Mouse (Mus musculus) embryonic fibroblast, embryonic 13.5 days (primary cell): ENCODE measurements around the gene Pced1a. TPM values are rescaled to one million over a fixed set of nuclear protein-coding genes. Genes with fewer than 3 reads are reported as not detected.
A peak's percentile ranks its signal among the peaks of the same experiment; 100 is the strongest.

Experiments
- H3K27ac ChIP-seq: 2 replicates; pipeline ENCODE4 v1.5.1; 2012; ENCODE audit warnings: low read length, control low read depth, inconsistent platforms; ENCODE audit not compliant: insufficient read depth
- H3K4me1 ChIP-seq: 2 replicates; pipeline ENCODE4 v1.6.1; 2011; ENCODE audit warnings: low read length; ENCODE audit not compliant: control insufficient read depth, insufficient read depth
- H3K4me3 ChIP-seq: 2 replicates; pipeline ENCODE4 v1.5.1; 2011; ENCODE audit warnings: mild to moderate bottlenecking, control low read depth, low read length; ENCODE audit not compliant: insufficient read depth
- CTCF ChIP-seq: IDR thresholded peaks from 2 replicates; pipeline ENCODE4 v1.5.1; 2011; ENCODE audit warnings: mild to moderate bottlenecking, control low read depth, low read length, moderate library complexity, borderline replicate concordance; ENCODE audit not compliant: insufficient read depth
- POLR2A ChIP-seq: IDR thresholded peaks from 2 replicates; pipeline ENCODE4 v1.6.1; 2011; ENCODE audit warnings: low read depth, mild to moderate bottlenecking, control low read depth, low read length, moderate library complexity
- polyA plus RNA-seq: library from polyadenylated mRNA; stranded (reverse); fragments of >200 nt; gene quantifications from 2 replicates; pipeline ENCODE4 v1.2.4, GENCODE M21; 2011; ENCODE audit warnings: low read depth; ENCODE audit not compliant: missing spikeins, insufficient read length

Gene Pced1a
- polyA plus RNA-seq, 1 experiment, result 15.8 TPM

- Histone ChIP-seq H3K4me1 (peaks cover 12% of the 10 kb centered on the region), H3K27ac (no peak overlapping the region), H3K4me3 (no peak overlapping the region)
- no peak for TF ChIP-seq CTCF
- no peak for TF ChIP-seq POLR2A
Observed at GRCm38 (mm10) chr2:130453421-130453820, 28.9 kb upstream of the Pced1a start.

GRCm38 (mm10) chr2:130452266-130452665 lies 27.8 kb upstream of the Pced1a start:
- H3K4me3 ChIP-seq, result no peak overlapping the region
- TF ChIP-seq POLR2A, result no peak
- no peak for TF ChIP-seq CTCF
- H3K27ac ChIP-seq, result no peak overlapping the region
- H3K4me1 ChIP-seq, result peaks cover 12% of the 10 kb centered on the region

DNA sequence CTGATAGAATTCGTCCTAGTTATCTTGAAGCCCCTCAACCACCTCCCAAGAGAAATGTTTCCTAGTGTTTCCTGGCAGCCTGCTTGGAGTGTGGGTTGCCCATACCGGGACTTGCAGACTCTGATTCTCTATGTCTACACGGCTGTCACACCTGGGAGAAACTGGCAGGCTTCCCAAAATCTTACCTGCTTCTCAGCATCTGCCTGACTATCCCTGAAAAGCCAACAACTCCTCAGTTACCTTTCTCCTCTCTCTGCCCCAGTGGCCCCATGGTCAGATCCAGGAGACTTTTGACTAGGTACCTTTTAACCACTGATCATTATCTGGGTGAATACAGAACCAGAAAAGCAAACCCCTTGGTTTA lies 27.2 kb upstream of the Pced1a start:
- H3K4me3 ChIP-seq, result peak overlapping the region; percentile 73
- TF ChIP-seq POLR2A, result no peak
- TF ChIP-seq CTCF, result no peak
- peaks cover 12% of the 10 kb centered on the region for H3K4me1 ChIP-seq
- H3K27ac ChIP-seq, result no peak overlapping the region

- H3K4me3 ChIP-seq, result peak overlapping the region; percentile 73
- no peak overlapping the region for H3K27ac ChIP-seq
- peaks cover 12% of the 10 kb centered on the region for H3K4me1 ChIP-seq
- TF ChIP-seq POLR2A (no peak), CTCF (no peak)
Observed at GRCm38 (mm10) chr2:130451086-130451726, 26.7 kb upstream of the Pced1a start.

DNA sequence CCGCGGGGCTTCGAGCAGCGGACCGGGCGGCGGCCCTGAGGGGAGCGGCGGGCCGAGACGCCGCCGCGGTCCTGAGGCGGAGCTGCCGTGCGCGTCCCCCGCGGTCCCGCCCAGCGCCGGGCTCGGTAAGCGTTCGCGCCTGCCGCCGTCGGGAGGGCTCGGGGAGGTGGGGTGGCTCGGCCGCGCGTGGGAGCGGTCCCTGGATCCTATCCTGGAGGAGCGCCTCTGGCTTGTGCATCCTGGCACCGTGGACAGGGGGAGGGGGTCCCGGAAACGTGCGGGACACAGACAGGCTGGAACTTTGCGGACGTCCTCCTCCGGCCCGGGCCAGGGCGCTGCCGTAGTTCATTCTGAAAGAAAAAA lies 25.9 kb upstream of the Pced1a start:
- Histone ChIP-seq H3K4me3 (peak overlapping the region; percentile 73), H3K27ac (peak overlapping the region; percentile 63), H3K4me1 (peaks cover 12% of the 10 kb centered on the region)
- no peak for TF ChIP-seq CTCF
- TF ChIP-seq POLR2A, result no peak; the same call in 1 of the 2 replicates

DNA sequence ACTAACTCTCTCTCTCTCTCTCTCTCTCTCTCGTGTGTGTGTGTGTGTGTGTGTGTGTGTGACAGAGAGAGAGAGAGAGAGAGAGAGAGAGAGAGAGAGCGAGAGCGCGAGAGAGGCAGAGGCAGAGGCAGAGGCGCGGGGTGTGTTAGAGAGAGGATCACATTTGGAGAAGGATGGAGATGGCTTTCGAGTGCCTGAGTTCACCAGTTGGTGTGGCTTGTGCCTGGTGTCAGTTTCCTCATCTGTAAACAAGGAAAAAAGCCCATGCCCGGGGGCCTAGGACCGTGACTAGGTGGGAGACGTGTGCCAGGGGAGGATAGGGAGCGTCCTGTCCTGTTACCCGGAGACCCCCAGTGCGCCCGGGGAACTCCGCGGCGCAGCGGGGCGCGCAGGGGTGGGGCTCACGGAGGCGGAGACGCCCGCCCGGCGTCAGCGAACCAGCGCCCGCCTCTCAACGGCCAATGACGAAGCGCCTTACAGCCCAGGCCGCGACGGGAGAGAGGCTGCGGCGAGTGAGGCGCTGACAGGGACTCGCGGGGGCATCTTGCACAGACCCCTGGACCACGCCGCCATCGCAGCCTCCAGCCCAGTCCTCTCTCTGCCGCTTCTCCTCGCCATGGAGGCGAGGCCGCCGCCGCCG lies 25.4 kb upstream of the Pced1a start, which contains the start of gene Ptpra:
Gene Ptpra (plus strand): TSS at position 485 of the 640 bp plus-strand sequence.
- H3K4me3 ChIP-seq, result peak within 1 kb of the TSS; percentile 73
- TF ChIP-seq CTCF (no peak), POLR2A (peak; percentile 91)
- H3K4me1 ChIP-seq, result peaks cover 12% of the 10 kb centered on the region
- peak within 1 kb of the TSS; percentile 63 for H3K27ac ChIP-seq

- no peak overlapping the region for H3K27ac ChIP-seq
- H3K4me1 ChIP-seq, result peaks cover 12% of the 10 kb centered on the region
- TF ChIP-seq CTCF, result no peak
- no peak for TF ChIP-seq POLR2A
- H3K4me3 ChIP-seq, result peak overlapping the region; percentile 73
Observed at GRCm38 (mm10) chr2:130449021-130449793, 24.7 kb upstream of the Pced1a start.

DNA sequence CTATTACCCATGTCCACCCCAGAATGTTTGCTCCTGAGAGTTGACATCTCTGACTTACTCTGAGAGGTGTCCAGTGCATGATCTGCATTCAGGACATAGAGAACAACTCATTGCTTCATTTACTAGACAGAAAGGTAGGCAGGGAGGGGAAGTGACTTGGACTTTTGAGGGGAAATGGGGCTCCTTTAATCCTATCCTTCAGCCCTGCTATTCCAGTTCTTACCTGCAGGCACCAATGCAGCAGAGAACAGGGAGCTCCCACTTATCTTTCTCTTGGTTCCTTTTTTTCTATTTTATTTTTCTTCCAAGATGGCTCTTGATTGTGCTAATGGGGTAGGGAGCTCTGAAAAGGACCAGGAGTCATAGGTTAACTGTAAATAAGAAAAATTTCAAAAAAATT lies 23.9 kb upstream of the Pced1a start:
- Histone ChIP-seq H3K27ac (no peak overlapping the region), H3K4me1 (peaks cover 12% of the 10 kb centered on the region), H3K4me3 (no peak overlapping the region)
- no peak for TF ChIP-seq POLR2A
- TF ChIP-seq CTCF, result no peak

DNA sequence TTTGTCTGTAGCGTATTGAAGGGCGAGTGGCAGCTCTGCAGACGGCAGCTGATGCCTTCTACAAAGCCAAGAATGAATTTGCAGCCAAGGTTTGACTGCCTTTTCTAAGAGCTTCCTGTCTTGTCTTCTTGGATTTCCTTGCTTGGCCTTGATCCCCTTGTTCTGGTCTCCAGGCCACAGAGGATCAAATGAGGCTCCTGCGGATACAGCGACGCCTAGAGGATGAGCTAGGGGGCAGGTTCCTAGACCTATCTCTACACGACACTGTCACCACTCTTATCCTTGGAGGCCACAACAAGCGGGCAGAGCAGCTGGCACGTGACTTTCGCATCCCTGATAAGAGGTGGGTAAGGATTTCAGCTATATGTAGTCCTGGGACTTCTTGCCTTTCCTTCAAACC lies 17.7 kb upstream of the Pced1a start:
- H3K4me1 ChIP-seq, result no peaks in the 10 kb centered on the region
- no peak overlapping the region for H3K4me3 ChIP-seq
- TF ChIP-seq CTCF (no peak), POLR2A (no peak)
- no peak overlapping the region for H3K27ac ChIP-seq
